Mouse (Mus musculus) ES-E14 (cell line): Measurements from ENCODE around the gene Kng2. TPM values are rescaled to one million over a fixed set of nuclear protein-coding genes. Genes with fewer than 3 reads are reported as not detected.
"Not testable (repeated sequence)": the region's sequence is repeated elsewhere in the genome, so short reads cannot be mapped to it uniquely, and the experiment has no call there.

ENCODE experiments used
- DNase-seq: peaks from one replicate; pipeline ENCODE4 v3.0.0-alpha.2; 2013; ENCODE audit warnings: low read depth, low spot score
- H3K27ac ChIP-seq: 2 replicates; pipeline ENCODE4 v1.5.1; 2012; ENCODE audit warnings: low read depth, mild to moderate bottlenecking, low read length, moderate library complexity, mixed read lengths; ENCODE audit not compliant: poor library complexity, insufficient read depth, severe bottlenecking
- H3K36me3 ChIP-seq: 2 replicates; pipeline ENCODE4 v1.6.1; 2012; ENCODE audit warnings: mild to moderate bottlenecking, low read length, moderate library complexity, mixed read lengths; ENCODE audit not compliant: control insufficient read depth, poor library complexity, insufficient read depth, severe bottlenecking
- H3K4me1 ChIP-seq, 2 experiments: fragments of 150-350 bp in 1 of 2; sonication (generic) in 1 of 2; 2 replicates each; pipeline ENCODE4 v1.6.1; 2012; ENCODE audit warnings: low read length in 2 of 2, mild to moderate bottlenecking in 1 of 2, mixed read lengths in 1 of 2; ENCODE audit not compliant: control insufficient read depth in 2 of 2, insufficient read depth in 2 of 2, poor library complexity in 1 of 2
- H3K4me3 ChIP-seq, 2 experiments: fragments of 150-350 bp in 1 of 2; sonication (generic) in 1 of 2; 2 replicates each; pipeline ENCODE4 v1.5.1; 2012; ENCODE audit warnings: low read length in 2 of 2, low read depth in 1 of 2, mild to moderate bottlenecking in 1 of 2, mixed read lengths in 1 of 2; ENCODE audit not compliant: insufficient read depth in 1 of 2, poor library complexity in 1 of 2, severe bottlenecking in 1 of 2
- H3K9ac ChIP-seq: 2 replicates; pipeline ENCODE4 v1.6.1; 2012; ENCODE audit warnings: low read depth, mild to moderate bottlenecking, low read length, mixed read lengths; ENCODE audit not compliant: poor library complexity, insufficient read depth, severe bottlenecking
- H3K9me3 ChIP-seq: fragments of 150-350 bp; sonication (generic); 2 replicates; pipeline ENCODE4 v1.6.1; 2012; ENCODE audit warnings: low read depth, mild to moderate bottlenecking, low read length; ENCODE audit not compliant: control insufficient read depth, insufficient read depth
- CHD2 ChIP-seq: IDR thresholded peaks from 2 replicates; pipeline ENCODE4 v1.6.1; 2014; ENCODE audit warnings: mild to moderate bottlenecking, low read depth, low read length, inconsistent platforms
- HCFC1 ChIP-seq: IDR thresholded peaks from 2 replicates; pipeline ENCODE4 v1.6.1; 2012; ENCODE audit warnings: low read length, inconsistent platforms, borderline replicate concordance; ENCODE audit not compliant: insufficient read depth
- MAFK ChIP-seq: IDR thresholded peaks from 2 replicates; pipeline ENCODE4 v1.6.1; 2014; ENCODE audit warnings: mild to moderate bottlenecking, low read depth, low read length, inconsistent platforms; ENCODE audit not compliant: insufficient read depth
- ZC3H11A ChIP-seq: IDR thresholded peaks from 2 replicates; pipeline ENCODE4 v1.6.1; 2012; ENCODE audit warnings: low read depth, mild to moderate bottlenecking, inconsistent platforms, low read length, borderline replicate concordance
- ZNF384 ChIP-seq: IDR thresholded peaks from 2 replicates; pipeline ENCODE4 v1.6.1; 2012; ENCODE audit warnings: low read depth, low read length, inconsistent platforms
- in situ Hi-C, 2 experiments: fragments of 600-800 bp; cut with MboI; formaldehyde crosslinking; loops; one replicate each; pipeline ENCODE4 v1.15.1; 2025; ENCODE audit warnings: low sequenced_read_pairs in 2 of 2, inconsistent platforms in 1 of 2; ENCODE audit not compliant: unreplicated experiment in 2 of 2
- total RNA-seq: library from RNA; depleted of rRNA; stranded (reverse); fragments of 300-350 nt; gene quantifications from 2 replicates; pipeline ENCODE4 v1.2.3, GENCODE M21; 2012

Gene Kng2
- total RNA-seq, 1 experiment = 0.22 TPM

GRCm38 (mm10) chr16:22956085-22956439 is 73.2 kb downstream of the Kng2 start:
- no peak for DNase-seq
- Histone ChIP-seq H3K4me1 (peaks cover 0 to 4% of the 10 kb centered on the region in 2 experiments; a peak in 2 of 4 replicates), H3K36me3 (no peaks in the 10 kb centered on the region), H3K9me3 (no peaks in the 10 kb centered on the region), H3K27ac (no peak overlapping the region), H3K4me3 (peak overlapping the region; percentile 3 to 49; a peak in 3 of 4 replicates), H3K9ac (no peak overlapping the region)
- in situ Hi-C loops = no loop called here
- no peak for TF ChIP-seq MAFK
- no peak for TF ChIP-seq ZC3H11A
- TF ChIP-seq ZNF384 = no peak
- TF ChIP-seq CHD2 = no peak
- TF ChIP-seq HCFC1 = no peak

- Histone ChIP-seq H3K9ac (no peak overlapping the region), H3K4me3 (peak overlapping the region; percentile 3 to 49; a peak in 3 of 4 replicates), H3K36me3 (no peaks in the 10 kb centered on the region), H3K4me1 (peaks cover 0 to 4% of the 10 kb centered on the region in 2 experiments; a peak in 2 of 4 replicates), H3K27ac (no peak overlapping the region), H3K9me3 (no peaks in the 10 kb centered on the region)
- peak; percentile 86 for DNase-seq
- in situ Hi-C loops = no loop called here
- TF ChIP-seq CHD2 = no peak
- TF ChIP-seq ZC3H11A = no peak
- no peak for TF ChIP-seq HCFC1
- TF ChIP-seq ZNF384 = no peak
- TF ChIP-seq MAFK = no peak
Measured at GRCm38 (mm10) chr16:22955397-22956084, 73.7 kb downstream of the Kng2 start.

- DNase-seq = no peak
- Histone ChIP-seq H3K4me1 (peaks cover 0 to 4% of the 10 kb centered on the region in 2 experiments; a peak in 2 of 4 replicates), H3K9me3 (no peaks in the 10 kb centered on the region), H3K27ac (no peak overlapping the region), H3K4me3 (no peak overlapping the region), H3K36me3 (no peaks in the 10 kb centered on the region), H3K9ac (no peak overlapping the region)
- in situ Hi-C loops = no loop called here
- TF ChIP-seq CHD2 = no peak
- no peak for TF ChIP-seq ZNF384
- 0 out of 2 replicates have a peak, but pooled peaks have one; percentile 24 for TF ChIP-seq ZC3H11A
Measured at GRCm38 (mm10) chr16:22953069-22953468, 76.2 kb downstream of the Kng2 start.

- Histone ChIP-seq H3K9me3 (no peaks in the 10 kb centered on the region), H3K4me1 (peaks cover 0 to 2% of the 10 kb centered on the region in 2 experiments; a peak in 2 of 4 replicates), H3K27ac (no peak within 1 kb of the TSS), H3K9ac (no peak within 1 kb of the TSS), H3K36me3 (no peaks in the 10 kb centered on the region), H3K4me3 (no peak within 1 kb of the TSS)
- in situ Hi-C loops = no loop called here
- no peak for TF ChIP-seq ZC3H11A
- no peak for TF ChIP-seq CHD2
- TF ChIP-seq MAFK = no peak
- no peak for TF ChIP-seq HCFC1
- no peak for TF ChIP-seq ZNF384
- no peak for DNase-seq
Measured at GRCm38 (mm10) chr16:22950840-22951395, 78.4 kb downstream of the Kng2 start, which contains the start of gene Hrg. Gene Hrg, plus strand, starts transcription at chr16:22951072.

- H3K9ac ChIP-seq = no peak overlapping the region
- no peak overlapping the region for H3K27ac ChIP-seq
- no peaks in the 10 kb centered on the region for H3K9me3 ChIP-seq
- TF ChIP-seq ZC3H11A (no peak), ZNF384 (no peak), HCFC1 (no peak), CHD2 (no peak), MAFK (no peak)
- no peaks in the 10 kb centered on the region for H3K36me3 ChIP-seq
- DNase-seq = no peak
- in situ Hi-C loops = no loop called here
- H3K4me1 ChIP-seq = no peaks in the 10 kb centered on the region
- no peak overlapping the region for H3K4me3 ChIP-seq
Measured at GRCm38 (mm10) chr16:22947371-22947770, 81.9 kb downstream of the Kng2 start.

GRCm38 (mm10) chr16:22941825-22942476 is 87.3 kb downstream of the Kng2 start:
- H3K36me3 ChIP-seq, H3K4me1 ChIP-seq, H3K9ac ChIP-seq, H3K9me3 ChIP-seq, DNase-seq, H3K4me3 ChIP-seq, in situ Hi-C loops: not testable (repeated sequence)
- peak overlapping the region; percentile 87 for H3K27ac ChIP-seq
